Comparison of ENCODE assay signal across 14 mouse cellular contexts in genomic region chr13:95545729-95546186, GRCm38 (mm10). TPM values are rescaled to one million over a fixed set of nuclear protein-coding genes. Genes with fewer than 3 reads are reported as not detected.
A peak's percentile ranks its signal among the peaks of the same experiment; 100 is the strongest.
DNase-seq lines count a peak whose midpoint lies in the region; ATAC-seq and TF ChIP-seq lines count a peak whose summit lies in the region.
"Had no signal": no experiment of that assay in that cellular context is flagged by ENCODE, and none has a peak within 500 bp of the region (broad histone marks: within the 10 kb centered on the region; RNA-seq: fewer than 3 reads in every experiment).

No protein-coding gene starts in this region.

- no peak overlapping the region for H3K9ac ChIP-seq in kidney, postnatal 0 days (ENCODE audit: low read depth, low read length)
- no peak overlapping the region for H3K9ac ChIP-seq in intestine, embryonic 16.5 days (ENCODE audit: low read depth, low read length)
- no peak overlapping the region for H3K9ac ChIP-seq in neural tube, embryonic 15.5 days (replicated peaks)
- H3K9ac ChIP-seq: liver, embryonic 14.5 days; neural tube, embryonic 13.5 days had no signal

- H3K4me3 ChIP-seq in gastrocnemius, adult 2 months, result no peak overlapping the region
- no peak overlapping the region for H3K4me3 ChIP-seq in kidney, postnatal 0 days (replicated peaks; ENCODE audit: low read depth, low read length)
- H3K4me3 ChIP-seq in kidney, adult 2 months (ENCODE audit: insufficient read depth, low read depth, low read length), result no peak overlapping the region
- H3K4me3 ChIP-seq in intestine, embryonic 16.5 days (ENCODE audit: low read length), result no peak overlapping the region
- no peak overlapping the region for H3K4me3 ChIP-seq in neural tube, embryonic 15.5 days (replicated peaks)
- H3K4me3 ChIP-seq: neural tube, embryonic 13.5 days had no signal

- peaks cover 28% of the 10 kb centered on the region for H3K4me1 ChIP-seq in kidney, postnatal 0 days (replicated peaks; ENCODE audit: insufficient read depth, low read length)
- H3K4me1 ChIP-seq in kidney, adult 2 months (ENCODE audit: control insufficient read depth, insufficient read depth, low read length), result no peaks in the 10 kb centered on the region
- peaks cover 18% of the 10 kb centered on the region for H3K4me1 ChIP-seq in intestine, embryonic 16.5 days (ENCODE audit: control insufficient read depth, insufficient read depth, low read length)
- peaks cover 22% of the 10 kb centered on the region for H3K4me1 ChIP-seq in neural tube, embryonic 15.5 days

- peak; percentile 65 for ATAC-seq in kidney, postnatal 0 days (replicated peaks; ENCODE audit: low FRiP score, low read depth)
- ATAC-seq in intestine, embryonic 16.5 days, result no peak
- ATAC-seq in megakaryocyte, adult 5-6 weeks (ENCODE audit: poor library complexity, severe bottlenecking), result no peak
- ATAC-seq in neural tube, embryonic 15.5 days (ENCODE audit: low FRiP score), result no peak

- no peaks in the 10 kb centered on the region for H3K27me3 ChIP-seq in kidney, postnatal 0 days (ENCODE audit: insufficient read depth, low read length)
- H3K27me3 ChIP-seq in kidney, adult 2 months (replicated peaks; ENCODE audit: control insufficient read depth, insufficient read depth, low read length), result no peaks in the 10 kb centered on the region; the same call in 1 of the 2 replicates
- H3K27me3 ChIP-seq in intestine, embryonic 16.5 days (replicated peaks; ENCODE audit: control insufficient read depth, insufficient read depth, low read length), result no peaks in the 10 kb centered on the region
- no peaks in the 10 kb centered on the region for H3K27me3 ChIP-seq in neural tube, embryonic 15.5 days (replicated peaks)
- H3K27me3 ChIP-seq: neural tube, embryonic 13.5 days had no signal

- intact Hi-C loops in gastrocnemius, adult 2 months (cut with DNase I), result no loop called here

- peak; percentile 44 for DNase-seq in gastrocnemius, adult 2 months
- DNase-seq in gastrocnemius, postnatal 10 days, result no peak
- DNase-seq in kidney, postnatal 0 days (ENCODE audit: low spot score), result peak; percentile 76
- no peak for DNase-seq in kidney, adult 2 months
- peak; percentile 85 for DNase-seq in 3T3-L1 (ENCODE audit: low read depth, low spot score)
- DNase-seq: cerebellum, adult 11-12 months; right cerebral cortex, adult 18-20 months had no signal

- TF ChIP-seq POLR2A in kidney, adult 2 months (IDR thresholded peaks at IDR 0.05; ENCODE audit: low read depth, low read length), result no peak

- H3K9me3 ChIP-seq in kidney, postnatal 0 days (replicated peaks; ENCODE audit: low read length), result no peaks in the 10 kb centered on the region
- H3K9me3 ChIP-seq in intestine, embryonic 16.5 days (ENCODE audit: control insufficient read depth, low read length), result no peaks in the 10 kb centered on the region
- no peaks in the 10 kb centered on the region for H3K9me3 ChIP-seq in neural tube, embryonic 15.5 days (replicated peaks)
- H3K9me3 ChIP-seq: G1E; neural tube, embryonic 13.5 days had no signal

- 47% methylated on average over 7 of the region's 7 CpGs for WGBS in kidney, postnatal 0 days
- WGBS in kidney, adult 2 months, result 50% methylated on average over 7 of the region's 7 CpGs
- 59% methylated on average over 7 of the region's 7 CpGs for WGBS in intestine, embryonic 16.5 days
- WGBS in neural tube, embryonic 15.5 days, result 79% methylated on average over 7 of the region's 7 CpGs

- TF ChIP-seq CTCF in gastrocnemius, adult 2 months (IDR thresholded peaks at IDR 0.05), result no peak
- no peak for TF ChIP-seq CTCF in kidney, postnatal 0 days (IDR thresholded peaks at IDR 0.05; ENCODE audit: low read depth)
- no peak for TF ChIP-seq CTCF in kidney, adult 2 months (conservative IDR thresholded peaks at IDR 0.05; ENCODE audit: insufficient read depth, insufficient read length, low read depth, low read length)

- no peak overlapping the region for H3K4me2 ChIP-seq in kidney, postnatal 0 days (ENCODE audit: low read length)
- no peak overlapping the region for H3K4me2 ChIP-seq in intestine, embryonic 16.5 days (ENCODE audit: low read depth, low read length)
- no peak overlapping the region for H3K4me2 ChIP-seq in neural tube, embryonic 15.5 days
- H3K4me2 ChIP-seq: neural tube, embryonic 13.5 days had no signal

- H3K36me3 ChIP-seq in kidney, postnatal 0 days (ENCODE audit: insufficient read depth, low read length), result no peaks in the 10 kb centered on the region
- no peaks in the 10 kb centered on the region for H3K36me3 ChIP-seq in kidney, adult 2 months (ENCODE audit: control insufficient read depth, insufficient read depth, low read length)
- no peaks in the 10 kb centered on the region for H3K36me3 ChIP-seq in intestine, embryonic 16.5 days (ENCODE audit: control insufficient read depth, insufficient read depth, low read length)
- no peaks in the 10 kb centered on the region for H3K36me3 ChIP-seq in neural tube, embryonic 15.5 days
- H3K36me3 ChIP-seq: G1E; neural tube, embryonic 13.5 days had no signal

- H3K27ac ChIP-seq in gastrocnemius, adult 2 months, result peak overlapping the region; percentile 49
- H3K27ac ChIP-seq in kidney, postnatal 0 days, result no peak overlapping the region
- no peak overlapping the region for H3K27ac ChIP-seq in kidney, adult 2 months (ENCODE audit: insufficient read depth, low read depth, low read length)
- 0 out of 2 replicates have a peak overlapping the region, but pooled peaks have one; percentile 39 for H3K27ac ChIP-seq in intestine, embryonic 16.5 days (ENCODE audit: low read length)
- H3K27ac ChIP-seq in neural tube, embryonic 15.5 days (replicated peaks), result no peak overlapping the region
- H3K27ac ChIP-seq: liver, embryonic 14.5 days; neural tube, embryonic 13.5 days had no signal

RNA-seq across cellular contexts. Expression of gene F2rl1, which starts 20.7 kb away (rescaled TPM):
- total RNA-seq in gastrocnemius, adult 2 months (2021), result under 1 TPM; 0.36 to 0.45 TPM
- total RNA-seq in gastrocnemius, postnatal 10 days (2021), result under 1 TPM; 0.45 TPM
- 10.4 and 10.7 TPM in 2 replicates for polyA plus RNA-seq in kidney, postnatal 0 days (2015; fragmentation: Nextera tagmentation; extraction: Ambion mirVana)
- 27.2 and 29.9 TPM in 2 replicates for polyA plus RNA-seq in kidney, adult 2 months (2012; rRNA removed)
- 23.0 and 24.8 TPM in 2 replicates for polyA plus RNA-seq in intestine, embryonic 16.5 days (2015; fragmentation: Nextera tagmentation; extraction: Ambion mirVana)
- 0.14 TPM in 1 of 2 replicates, not detected in the other for total RNA-seq in megakaryocyte, adult 5-6 weeks (2015)
- 0.33 and 0.61 TPM in 2 replicates for total RNA-seq in megakaryocyte, adult 5-6 weeks (2017)
- polyA plus RNA-seq in neural tube, embryonic 15.5 days (2015; fragmentation: Nextera tagmentation; extraction: Ambion mirVana), result 0.13 and 1.8 TPM in 2 replicates
- polyA plus RNA-seq: forebrain, embryonic 11.5 days; G1E; neural tube, embryonic 13.5 days had no signal

Comparison
In these comparisons a context has a peak if more than half of its experiments do, and no peak if none do; other contexts are left out.
1. DNase-seq: peak in gastrocnemius, adult 2 months (single experiment), kidney, postnatal 0 days (single experiment) and 3T3-L1 (single experiment); none in gastrocnemius, postnatal 10 days (single experiment) and kidney, adult 2 months (single experiment).
2. H3K27ac ChIP-seq: peak in gastrocnemius, adult 2 months (single experiment) and intestine, embryonic 16.5 days (single experiment); none in kidney, postnatal 0 days (single experiment), kidney, adult 2 months (single experiment) and neural tube, embryonic 15.5 days (single experiment).